Mouse (Mus musculus): Measurements from ENCODE around the gene Grin3a. TPM values are rescaled to one million over a fixed set of nuclear protein-coding genes. Genes with fewer than 3 reads are reported as not detected.

Grin3a gene
- polyA plus RNA-seq (2014; fragmentation: Nextera tagmentation; extraction: Ambion mirVana) = 2.1 TPM in 2 replicates

- Histone ChIP-seq H3K4me2 (replicated peaks; ENCODE audit: low read depth, low read length) (peak within 1 kb of the TSS; percentile 86), H3K9ac (replicated peaks; ENCODE audit: low read depth, low read length) (no peak within 1 kb of the TSS; the same call in 1 of the 2 replicates)
Measured at GRCm38 (mm10) chr4:49845612-49845985, at the start of gene Grin3a. Gene Grin3a, minus strand, starts transcription at chr4:49845744.

GRCm38 (mm10) chr4:49891835-49892301, 46.3 kb upstream of the Grin3a start:
- Histone ChIP-seq H3K9me3 (ENCODE audit: control insufficient read depth, low read depth, low read length) (no peaks in the 10 kb centered on the region), H3K27ac (ENCODE audit: low read length) (no peak overlapping the region), H3K9ac (replicated peaks; ENCODE audit: low read depth, low read length) (no peak overlapping the region), H3K4me1 (ENCODE audit: control insufficient read depth, insufficient read depth, low read length) (no peaks in the 10 kb centered on the region), H3K4me2 (replicated peaks; ENCODE audit: low read depth, low read length) (no peak overlapping the region), H3K27me3 (ENCODE audit: control insufficient read depth, insufficient read depth, low read length) (no peaks in the 10 kb centered on the region), H3K36me3 (ENCODE audit: control insufficient read depth, insufficient read depth, low read length) (no peaks in the 10 kb centered on the region), H3K4me3 (ENCODE audit: low read depth, low read length) (no peak overlapping the region)
- ATAC-seq (ENCODE audit: insufficient number of reproducible peaks, insufficient read depth, low FRiP score, low read depth) = no peak
- WGBS = 38% methylated on average over 4 of the region's 4 CpGs

More at GRCm38 (mm10) chr4:49845612-49845985, at the start of gene Grin3a:
- Histone ChIP-seq H3K4me3 (ENCODE audit: low read depth, low read length) (peak within 1 kb of the TSS; percentile 48), H3K4me1 (ENCODE audit: control insufficient read depth, insufficient read depth, low read length) (peaks cover 7% of the 10 kb centered on the region; the same call in 1 of the 2 replicates), H3K9me3 (ENCODE audit: control insufficient read depth, low read depth, low read length) (no peaks in the 10 kb centered on the region), H3K27ac (ENCODE audit: low read length) (no peak within 1 kb of the TSS), H3K36me3 (ENCODE audit: control insufficient read depth, insufficient read depth, low read length) (no peaks in the 10 kb centered on the region), H3K27me3 (ENCODE audit: control insufficient read depth, insufficient read depth, low read length) (peaks cover 17% of the 10 kb centered on the region)
- WGBS = 0% methylated on average over 25 of the region's 25 CpGs
- peak; percentile 75; the same call in 1 of the 2 replicates for ATAC-seq (ENCODE audit: insufficient number of reproducible peaks, insufficient read depth, low FRiP score, low read depth)

GRCm38 (mm10) chr4:49877084-49877483, 31.5 kb upstream of the Grin3a start:
- no peak overlapping the region for H3K27ac ChIP-seq (ENCODE audit: low read length)
- WGBS = 25% methylated on average over 3 of the region's 3 CpGs
- H3K27me3 ChIP-seq (ENCODE audit: control insufficient read depth, insufficient read depth, low read length) = no peaks in the 10 kb centered on the region
- no peaks in the 10 kb centered on the region for H3K9me3 ChIP-seq (ENCODE audit: control insufficient read depth, low read depth, low read length)
- H3K9ac ChIP-seq (replicated peaks; ENCODE audit: low read depth, low read length) = no peak overlapping the region
- no peak for ATAC-seq (ENCODE audit: insufficient number of reproducible peaks, insufficient read depth, low FRiP score, low read depth)
- H3K4me3 ChIP-seq (ENCODE audit: low read depth, low read length) = no peak overlapping the region
- no peak overlapping the region for H3K4me2 ChIP-seq (replicated peaks; ENCODE audit: low read depth, low read length)
- no peaks in the 10 kb centered on the region for H3K36me3 ChIP-seq (ENCODE audit: control insufficient read depth, insufficient read depth, low read length)
- H3K4me1 ChIP-seq (ENCODE audit: control insufficient read depth, insufficient read depth, low read length) = no peaks in the 10 kb centered on the region

- no peak overlapping the region for H3K27ac ChIP-seq (ENCODE audit: low read length)
- no peaks in the 10 kb centered on the region for H3K9me3 ChIP-seq (ENCODE audit: control insufficient read depth, low read depth, low read length)
- no peaks in the 10 kb centered on the region for H3K27me3 ChIP-seq (ENCODE audit: control insufficient read depth, insufficient read depth, low read length)
- H3K36me3 ChIP-seq (ENCODE audit: control insufficient read depth, insufficient read depth, low read length) = no peaks in the 10 kb centered on the region
- H3K4me2 ChIP-seq (replicated peaks; ENCODE audit: low read depth, low read length) = no peak overlapping the region
- 97% methylated on average over 2 of the region's 2 CpGs for WGBS
- H3K4me3 ChIP-seq (ENCODE audit: low read depth, low read length) = no peak overlapping the region
- ATAC-seq (ENCODE audit: insufficient number of reproducible peaks, insufficient read depth, low FRiP score, low read depth) = no peak
- no peak overlapping the region for H3K9ac ChIP-seq (replicated peaks; ENCODE audit: low read depth, low read length)
- H3K4me1 ChIP-seq (ENCODE audit: control insufficient read depth, insufficient read depth, low read length) = no peaks in the 10 kb centered on the region
Measured at GRCm38 (mm10) chr4:49860611-49861010, 15.1 kb upstream of the Grin3a start.

GRCm38 (mm10) chr4:49844828-49845611, 524 bp downstream of the Grin3a start:
- ATAC-seq (ENCODE audit: insufficient number of reproducible peaks, insufficient read depth, low FRiP score, low read depth) = peak; percentile 35
- H3K36me3 ChIP-seq (ENCODE audit: control insufficient read depth, insufficient read depth, low read length) = no peaks in the 10 kb centered on the region
- under 1% methylated on average over 63 of the region's 63 CpGs for WGBS
- H3K4me2 ChIP-seq (replicated peaks; ENCODE audit: low read depth, low read length) = peak overlapping the region; percentile 86
- peak overlapping the region; percentile 48 for H3K4me3 ChIP-seq (ENCODE audit: low read depth, low read length)
- H3K4me1 ChIP-seq (ENCODE audit: control insufficient read depth, insufficient read depth, low read length) = peaks cover 7% of the 10 kb centered on the region; the same call in 1 of the 2 replicates
- no peak overlapping the region; the same call in 1 of the 2 replicates for H3K9ac ChIP-seq (replicated peaks; ENCODE audit: low read depth, low read length)
- no peaks in the 10 kb centered on the region for H3K9me3 ChIP-seq (ENCODE audit: control insufficient read depth, low read depth, low read length)
- H3K27ac ChIP-seq (ENCODE audit: low read length) = no peak overlapping the region
- peaks cover 17% of the 10 kb centered on the region for H3K27me3 ChIP-seq (ENCODE audit: control insufficient read depth, insufficient read depth, low read length)

GRCm38 (mm10) chr4:49844274-49844827, 1.2 kb downstream of the Grin3a start:
- Histone ChIP-seq H3K9ac (replicated peaks; ENCODE audit: low read depth, low read length) (no peak overlapping the region), H3K4me3 (ENCODE audit: low read depth, low read length) (peak overlapping the region; percentile 48), H3K36me3 (ENCODE audit: control insufficient read depth, insufficient read depth, low read length) (no peaks in the 10 kb centered on the region), H3K27me3 (ENCODE audit: control insufficient read depth, insufficient read depth, low read length) (peaks cover 17% of the 10 kb centered on the region), H3K9me3 (ENCODE audit: control insufficient read depth, low read depth, low read length) (no peaks in the 10 kb centered on the region), H3K27ac (ENCODE audit: low read length) (no peak overlapping the region), H3K4me1 (ENCODE audit: control insufficient read depth, insufficient read depth, low read length) (peaks cover 7% of the 10 kb centered on the region; the same call in 1 of the 2 replicates), H3K4me2 (replicated peaks; ENCODE audit: low read depth, low read length) (peak overlapping the region; percentile 86)
- 2% methylated on average over 33 of the region's 33 CpGs for WGBS
- ATAC-seq (ENCODE audit: insufficient number of reproducible peaks, insufficient read depth, low FRiP score, low read depth) = no peak

- no peak overlapping the region for H3K9ac ChIP-seq (replicated peaks; ENCODE audit: low read depth, low read length)
- 10% methylated on average over 6 of the region's 6 CpGs for WGBS
- no peak overlapping the region for H3K27ac ChIP-seq (ENCODE audit: low read length)
- peaks cover 17% of the 10 kb centered on the region for H3K27me3 ChIP-seq (ENCODE audit: control insufficient read depth, insufficient read depth, low read length)
- H3K4me3 ChIP-seq (ENCODE audit: low read depth, low read length) = peak overlapping the region; percentile 48; the same call in 1 of the 2 replicates
- 0 out of 2 replicates have a peak, but pooled peaks have one; percentile 51 for ATAC-seq (ENCODE audit: insufficient number of reproducible peaks, insufficient read depth, low FRiP score, low read depth)
- no peaks in the 10 kb centered on the region for H3K36me3 ChIP-seq (ENCODE audit: control insufficient read depth, insufficient read depth, low read length)
- peak overlapping the region; percentile 14; the same call in 1 of the 2 replicates for H3K4me2 ChIP-seq (replicated peaks; ENCODE audit: low read depth, low read length)
- peaks cover 7% of the 10 kb centered on the region; the same call in 1 of the 2 replicates for H3K4me1 ChIP-seq (ENCODE audit: control insufficient read depth, insufficient read depth, low read length)
- H3K9me3 ChIP-seq (ENCODE audit: control insufficient read depth, low read depth, low read length) = no peaks in the 10 kb centered on the region
Measured at GRCm38 (mm10) chr4:49843787-49844186, 1.8 kb downstream of the Grin3a start.

- Histone ChIP-seq H3K4me3 (ENCODE audit: low read depth, low read length) (no peak overlapping the region), H3K4me2 (replicated peaks; ENCODE audit: low read depth, low read length) (no peak overlapping the region), H3K27me3 (ENCODE audit: control insufficient read depth, insufficient read depth, low read length) (no peaks in the 10 kb centered on the region), H3K9me3 (ENCODE audit: control insufficient read depth, low read depth, low read length) (no peaks in the 10 kb centered on the region), H3K27ac (ENCODE audit: low read length) (no peak overlapping the region), H3K4me1 (ENCODE audit: control insufficient read depth, insufficient read depth, low read length) (no peaks in the 10 kb centered on the region), H3K9ac (replicated peaks; ENCODE audit: low read depth, low read length) (no peak overlapping the region), H3K36me3 (ENCODE audit: control insufficient read depth, insufficient read depth, low read length) (no peaks in the 10 kb centered on the region)
- no peak for ATAC-seq (ENCODE audit: insufficient number of reproducible peaks, insufficient read depth, low FRiP score, low read depth)
Measured at GRCm38 (mm10) chr4:49832035-49832434, 13.5 kb downstream of the Grin3a start.

Data from stomach, embryonic 14.5 days (tissue).